Mouse (Mus musculus): ENCODE results near the gene Cfap65. TPM values are rescaled to one million over a fixed set of nuclear protein-coding genes. Genes with fewer than 3 reads are reported as not detected.

Gene Cfap65
- polyA plus RNA-seq, 1 experiment = not detected

- WGBS = 28% methylated on average over 2 of the region's 2 CpGs
- Histone ChIP-seq H3K4me1 (ENCODE audit: control insufficient read depth, insufficient read depth, low read length) (peaks cover 3% of the 10 kb centered on the region), H3K27ac (ENCODE audit: insufficient read depth, low read depth, low read length) (no peak overlapping the region), H3K4me3 (ENCODE audit: insufficient read depth, low read depth, low read length) (no peak overlapping the region)
- no peak for TF ChIP-seq POLR2A (IDR thresholded peaks at IDR 0.05; ENCODE audit: insufficient read depth, low read depth, low read length)
- no peak for TF ChIP-seq CTCF (IDR thresholded peaks at IDR 0.05; ENCODE audit: insufficient read depth, low read depth, low read length)
Measured at GRCm38 (mm10) chr1:74872218-74872617, 63.2 kb downstream of the Cfap65 start.

GRCm38 (mm10) chr1:74861783-74862182 lies 73.6 kb downstream of the Cfap65 start:
- Histone ChIP-seq H3K4me3 (ENCODE audit: insufficient read depth, low read depth, low read length) (no peak overlapping the region), H3K27ac (ENCODE audit: insufficient read depth, low read depth, low read length) (no peak overlapping the region), H3K4me1 (ENCODE audit: control insufficient read depth, insufficient read depth, low read length) (peaks cover 14% of the 10 kb centered on the region)
- no peak for TF ChIP-seq CTCF (IDR thresholded peaks at IDR 0.05; ENCODE audit: insufficient read depth, low read depth, low read length)
- no peak for TF ChIP-seq POLR2A (IDR thresholded peaks at IDR 0.05; ENCODE audit: insufficient read depth, low read depth, low read length)

GRCm38 (mm10) chr1:74859223-74859984 lies 76.0 kb downstream of the Cfap65 start:
- TF ChIP-seq POLR2A (IDR thresholded peaks at IDR 0.05; ENCODE audit: insufficient read depth, low read depth, low read length) (no peak), CTCF (IDR thresholded peaks at IDR 0.05; ENCODE audit: insufficient read depth, low read depth, low read length) (no peak)
- WGBS = 35% methylated on average over 6 of the region's 6 CpGs
- peaks cover 16% of the 10 kb centered on the region for H3K4me1 ChIP-seq (ENCODE audit: control insufficient read depth, insufficient read depth, low read length)
- no peak overlapping the region for H3K4me3 ChIP-seq (ENCODE audit: insufficient read depth, low read depth, low read length)
- H3K27ac ChIP-seq (ENCODE audit: insufficient read depth, low read depth, low read length) = 0 out of 2 replicates have a peak overlapping the region, but pooled peaks have one; percentile 4

- Histone ChIP-seq H3K27ac (ENCODE audit: insufficient read depth, low read depth, low read length) (peak overlapping the region; percentile 4; the same call in 1 of the 2 replicates), H3K4me1 (ENCODE audit: control insufficient read depth, insufficient read depth, low read length) (peaks cover 22% of the 10 kb centered on the region), H3K4me3 (ENCODE audit: insufficient read depth, low read depth, low read length) (peak overlapping the region; percentile 57)
- 3% methylated on average over 16 of the region's 16 CpGs for WGBS
- TF ChIP-seq CTCF (IDR thresholded peaks at IDR 0.05; ENCODE audit: insufficient read depth, low read depth, low read length) (no peak), POLR2A (IDR thresholded peaks at IDR 0.05; ENCODE audit: insufficient read depth, low read depth, low read length) (no peak)
Measured at GRCm38 (mm10) chr1:74858805-74859204, 76.6 kb downstream of the Cfap65 start.

GRCm38 (mm10) chr1:74858171-74858719 lies 77.2 kb downstream of the Cfap65 start:
- Histone ChIP-seq H3K27ac (ENCODE audit: insufficient read depth, low read depth, low read length) (peak overlapping the region; percentile 43), H3K4me1 (ENCODE audit: control insufficient read depth, insufficient read depth, low read length) (peaks cover 25% of the 10 kb centered on the region), H3K4me3 (ENCODE audit: insufficient read depth, low read depth, low read length) (peak overlapping the region; percentile 57)
- TF ChIP-seq CTCF (IDR thresholded peaks at IDR 0.05; ENCODE audit: insufficient read depth, low read depth, low read length) = no peak
- TF ChIP-seq POLR2A (IDR thresholded peaks at IDR 0.05; ENCODE audit: insufficient read depth, low read depth, low read length) = no peak
- whole genome bisulfite sequencing = under 1% methylated on average over 29 of the region's 29 CpGs

- Histone ChIP-seq H3K4me1 (ENCODE audit: control insufficient read depth, insufficient read depth, low read length) (peaks cover 28% of the 10 kb centered on the region), H3K4me3 (ENCODE audit: insufficient read depth, low read depth, low read length) (peak overlapping the region; percentile 57), H3K27ac (ENCODE audit: insufficient read depth, low read depth, low read length) (0 out of 2 replicates have a peak overlapping the region, but pooled peaks have one; percentile 12)
- TF ChIP-seq POLR2A (IDR thresholded peaks at IDR 0.05; ENCODE audit: insufficient read depth, low read depth, low read length) (no peak), CTCF (IDR thresholded peaks at IDR 0.05; ENCODE audit: insufficient read depth, low read depth, low read length) (no peak)
- WGBS = 12% methylated on average over 4 of the region's 4 CpGs
Measured at GRCm38 (mm10) chr1:74857677-74858076, 77.7 kb downstream of the Cfap65 start.

- Histone ChIP-seq H3K4me1 (ENCODE audit: control insufficient read depth, insufficient read depth, low read length) (peaks cover 30% of the 10 kb centered on the region), H3K27ac (ENCODE audit: insufficient read depth, low read depth, low read length) (0 out of 2 replicates have a peak overlapping the region, but pooled peaks have one; percentile 12), H3K4me3 (ENCODE audit: insufficient read depth, low read depth, low read length) (peak overlapping the region; percentile 51)
- 15% methylated on average over 20 of the region's 20 CpGs for WGBS
- TF ChIP-seq CTCF (IDR thresholded peaks at IDR 0.05; ENCODE audit: insufficient read depth, low read depth, low read length) = no peak
- TF ChIP-seq POLR2A (IDR thresholded peaks at IDR 0.05; ENCODE audit: insufficient read depth, low read depth, low read length) = no peak
Measured at GRCm38 (mm10) chr1:74857201-74857600, 78.2 kb downstream of the Cfap65 start.

GRCm38 (mm10) chr1:74856791-74857190 lies 78.6 kb downstream of the Cfap65 start:
- Histone ChIP-seq H3K27ac (ENCODE audit: insufficient read depth, low read depth, low read length) (no peak overlapping the region), H3K4me3 (ENCODE audit: insufficient read depth, low read depth, low read length) (peak overlapping the region; percentile 81), H3K4me1 (ENCODE audit: control insufficient read depth, insufficient read depth, low read length) (peaks cover 30% of the 10 kb centered on the region)
- no peak for TF ChIP-seq POLR2A (IDR thresholded peaks at IDR 0.05; ENCODE audit: insufficient read depth, low read depth, low read length)
- no peak for TF ChIP-seq CTCF (IDR thresholded peaks at IDR 0.05; ENCODE audit: insufficient read depth, low read depth, low read length)
- WGBS = 1% methylated on average over 7 of the region's 7 CpGs

GRCm38 (mm10) chr1:74856439-74856720 lies 79.0 kb downstream of the Cfap65 start:
- Histone ChIP-seq H3K27ac (ENCODE audit: insufficient read depth, low read depth, low read length) (no peak overlapping the region), H3K4me1 (ENCODE audit: control insufficient read depth, insufficient read depth, low read length) (peaks cover 30% of the 10 kb centered on the region), H3K4me3 (ENCODE audit: insufficient read depth, low read depth, low read length) (peak overlapping the region; percentile 81)
- WGBS = 3% methylated on average over 11 of the region's 11 CpGs
- TF ChIP-seq POLR2A (IDR thresholded peaks at IDR 0.05; ENCODE audit: insufficient read depth, low read depth, low read length) (no peak), CTCF (IDR thresholded peaks at IDR 0.05; ENCODE audit: insufficient read depth, low read depth, low read length) (no peak)

All from olfactory bulb, adult 2 months (tissue).